ENCODE assay signal across 9 mouse cellular contexts in genomic region chr19:28835500-28835864, GRCm38 (mm10). TPM values are rescaled to one million over a fixed set of nuclear protein-coding genes. Genes with fewer than 3 reads are reported as not detected.
DNase-seq lines count a peak whose midpoint lies in the region; ATAC-seq and TF ChIP-seq lines count a peak whose summit lies in the region.
"Had no signal": no experiment of that assay in that cellular context is flagged by ENCODE, and none has a peak within 500 bp of the region (broad histone marks: within the 10 kb centered on the region; RNA-seq: fewer than 3 reads in every experiment).

No protein-coding gene starts in this region.

- DNase-seq in heart, adult 8-10 months (ENCODE audit: low spot score) = no peak
- no peak for DNase-seq in forebrain, embryonic 10.5 days (ENCODE audit: extremely low spot score, low spot score)
- no peak for DNase-seq in adipocyte (ENCODE audit: low spot score)
- DNase-seq in ovary, adult 18-20 months (ENCODE audit: low spot score) = no peak
- no peak for DNase-seq in retina, embryonic 14.5 days (ENCODE audit: low spot score)

- no peak overlapping the region for H3K27ac ChIP-seq in heart, embryonic 13.5 days (replicated peaks)
- H3K27ac ChIP-seq in forebrain, embryonic 10.5 days = peak overlapping the region; percentile 58; the same call in 1 of the 2 replicates
- H3K27ac ChIP-seq in limb, embryonic 15.5 days = no peak overlapping the region

- ATAC-seq in heart, embryonic 13.5 days (ENCODE audit: extremely low read depth, insufficient number of reproducible peaks, low FRiP score, low TSS enrichment) = no peak
- no peak for ATAC-seq in limb, embryonic 15.5 days (ENCODE audit: insufficient number of reproducible peaks, low FRiP score, low TSS enrichment, low read depth)

- H3K4me1 ChIP-seq in heart, embryonic 13.5 days = peaks cover 24% of the 10 kb centered on the region
- H3K4me1 ChIP-seq in E14TG2a.4 (replicated peaks; ENCODE audit: low read depth, low read length) = peaks cover 54% of the 10 kb centered on the region
- H3K4me1 ChIP-seq in forebrain, embryonic 10.5 days = peaks cover 21% of the 10 kb centered on the region
- peaks cover 11% of the 10 kb centered on the region for H3K4me1 ChIP-seq in limb, embryonic 15.5 days

- H3K27me3 ChIP-seq in heart, embryonic 13.5 days (replicated peaks) = peaks cover 52% of the 10 kb centered on the region
- peaks cover 38% of the 10 kb centered on the region for H3K27me3 ChIP-seq in E14TG2a.4 (ENCODE audit: insufficient read depth, low read length)
- peaks cover 53% of the 10 kb centered on the region for H3K27me3 ChIP-seq in forebrain, embryonic 10.5 days (ENCODE audit: poor library complexity, severe bottlenecking)
- peaks cover 27% of the 10 kb centered on the region for H3K27me3 ChIP-seq in limb, embryonic 15.5 days

- H3K4me3 ChIP-seq in heart, embryonic 13.5 days = peak overlapping the region; percentile 68
- H3K4me3 ChIP-seq in E14TG2a.4 (replicated peaks; ENCODE audit: low read length) = peak overlapping the region; percentile 83
- peak overlapping the region; percentile 72 for H3K4me3 ChIP-seq in forebrain, embryonic 10.5 days
- H3K4me3 ChIP-seq in limb, embryonic 15.5 days = peak overlapping the region; percentile 55

- H3K9me3 ChIP-seq in heart, embryonic 13.5 days = peaks cover 7% of the 10 kb centered on the region; the same call in 1 of the 2 replicates
- H3K9me3 ChIP-seq in E14TG2a.4 (ENCODE audit: low read length) = peaks cover 6% of the 10 kb centered on the region; the same call in 1 of the 2 replicates
- no peaks in the 10 kb centered on the region for H3K9me3 ChIP-seq in forebrain, embryonic 10.5 days
- H3K9me3 ChIP-seq in limb, embryonic 15.5 days = no peaks in the 10 kb centered on the region

- peak overlapping the region; percentile 77 for H3K9ac ChIP-seq in heart, embryonic 13.5 days
- peak overlapping the region; percentile 39; the same call in 1 of the 2 replicates for H3K9ac ChIP-seq in limb, embryonic 15.5 days

- WGBS in heart, embryonic 13.5 days = 10% methylated on average over 9 of the region's 9 CpGs
- 10% methylated on average over 9 of the region's 9 CpGs for WGBS in forebrain, embryonic 10.5 days
- WGBS in limb, embryonic 15.5 days = 10% methylated on average over 9 of the region's 9 CpGs

- no peak for TF ChIP-seq CTCF in E14TG2a.4 (conservative IDR thresholded peaks at IDR 0.05; ENCODE audit: low read length)

- H3K4me2 ChIP-seq in heart, embryonic 13.5 days = peak overlapping the region; percentile 97
- peak overlapping the region; percentile 97 for H3K4me2 ChIP-seq in limb, embryonic 15.5 days

- H3K36me3 ChIP-seq in heart, embryonic 13.5 days = no peaks in the 10 kb centered on the region
- no peaks in the 10 kb centered on the region for H3K36me3 ChIP-seq in E14TG2a.4 (ENCODE audit: insufficient read depth, low read length)
- H3K36me3 ChIP-seq in forebrain, embryonic 10.5 days (replicated peaks) = no peaks in the 10 kb centered on the region
- no peaks in the 10 kb centered on the region for H3K36me3 ChIP-seq in limb, embryonic 15.5 days

RNA-seq across cellular contexts. Expression of gene Slc1a1, which starts 0.6 kb away (rescaled TPM):
- 1.5 and 1.8 TPM in 2 replicates for polyA plus RNA-seq in heart, embryonic 13.5 days (2015; fragmentation: Nextera tagmentation; extraction: Ambion mirVana)
- 1 to 10 TPM; 1.7 to 4.1 (median 2.4) TPM for total RNA-seq in heart, adult 8-10 months (2022)
- 0.52 and 0.65 TPM in 2 replicates for polyA plus RNA-seq in forebrain, embryonic 10.5 days (2016; fragmentation: Nextera tagmentation; extraction: Ambion mirVana)
- 1.1 and 1.3 TPM in 2 replicates for polyA plus RNA-seq in limb, embryonic 15.5 days (2015; fragmentation: Nextera tagmentation; extraction: Ambion mirVana)
- total RNA-seq: MEL had no signal
